Mouse (Mus musculus) thymus, postnatal 10 days (tissue): Measurements from ENCODE around the gene Ovol3.
A peak's percentile ranks its signal among the peaks of the same experiment; 100 is the strongest.
"Not testable (repeated sequence)": the region's sequence is repeated elsewhere in the genome, so short reads cannot be mapped to it uniquely, and the experiment has no call there.

ENCODE experiments used
- DNase-seq, 2 experiments: peaks; one replicate each; pipeline ENCODE4 v3.0.0; 2021; ENCODE audit warnings: low spot score in 2 of 2

The Ovol3 gene

GRCm38 (mm10) chr7:30224206-30224605 is 11.3 kb downstream of the Ovol3 start:
- no peak for DNase-seq

- no peak for DNase-seq
These were observed 13.3 kb downstream of the Ovol3 start for GRCm38 (mm10) chr7:30222205-30222604.

GRCm38 (mm10) chr7:30221433-30221832 is 14.1 kb downstream of the Ovol3 start:
- DNase-seq: no peak

- DNase-seq: no peak
These were observed 15.5 kb downstream of the Ovol3 start for GRCm38 (mm10) chr7:30220008-30220356.

- DNase-seq: peak; percentile 31 to 36
These were observed 16.1 kb downstream of the Ovol3 start for GRCm38 (mm10) chr7:30219293-30220007.

- DNase-seq: no peak
These were observed 18.2 kb downstream of the Ovol3 start for GRCm38 (mm10) chr7:30217277-30217676.

GRCm38 (mm10) chr7:30216723-30217151 is 18.8 kb downstream of the Ovol3 start:
- peak; percentile 38 to 78 for DNase-seq

- no peak for DNase-seq
These were observed 19.6 kb downstream of the Ovol3 start for GRCm38 (mm10) chr7:30215875-30216274.

GRCm38 (mm10) chr7:30213881-30214280 is 21.6 kb downstream of the Ovol3 start:
- DNase-seq: no peak

- DNase-seq: no peak
These were observed 24.5 kb downstream of the Ovol3 start for GRCm38 (mm10) chr7:30211025-30211424.

- not testable (repeated sequence) for DNase-seq
These were observed 29.2 kb downstream of the Ovol3 start for GRCm38 (mm10) chr7:30206364-30206763.

GRCm38 (mm10) chr7:30205383-30205782 is 30.1 kb downstream of the Ovol3 start:
- DNase-seq: peak in 1 of 2 experiments; percentile 48

- DNase-seq: no peak
These were observed 31.1 kb downstream of the Ovol3 start for GRCm38 (mm10) chr7:30204380-30204779.

- DNase-seq: no peak
These were observed 32.4 kb downstream of the Ovol3 start for GRCm38 (mm10) chr7:30202895-30203690.

- DNase-seq: not testable (repeated sequence)
These were observed 34.9 kb downstream of the Ovol3 start for GRCm38 (mm10) chr7:30200661-30201060.

GRCm38 (mm10) chr7:30200200-30200599 is 35.3 kb downstream of the Ovol3 start:
- DNase-seq: no peak

GRCm38 (mm10) chr7:30199498-30200139 is 35.9 kb downstream of the Ovol3 start:
- DNase-seq: no peak

GRCm38 (mm10) chr7:30198481-30198971 is 37.0 kb downstream of the Ovol3 start, which contains the start of gene Capns1:
TSS of gene Capns1 (minus strand) at chr7:30198811.
- peak in 1 of 2 experiments; percentile 86 for DNase-seq

GRCm38 (mm10) chr7:30197592-30198129 is 37.9 kb downstream of the Ovol3 start:
- no peak for DNase-seq

GRCm38 (mm10) chr7:30196171-30196570 is 39.4 kb downstream of the Ovol3 start:
- DNase-seq: no peak

- DNase-seq: no peak
These were observed 40.1 kb downstream of the Ovol3 start for GRCm38 (mm10) chr7:30195461-30195860.

- peak; percentile 87 to 95 for DNase-seq
These were observed 40.6 kb downstream of the Ovol3 start for GRCm38 (mm10) chr7:30194884-30195283.
